Mouse (Mus musculus): ENCODE measurements at regions not wholly inside any gene's neighbourhood (a gene's known extent, or its start where the extent isn't known, plus 50 kb on each side); places are given as distances from the start of the nearest gene placed in this dataset.

GRCm38 (mm10) chr5:64738096-64738780 lies 65.0 kb upstream of the Klf3 start:
- 90% methylated on average over 11 of the region's 11 CpGs for WGBS
- H3K27ac ChIP-seq (ENCODE audit: control insufficient read depth, insufficient read depth, low read length): no peak overlapping the region
- no peak for TF ChIP-seq POLR2A (IDR thresholded peaks at IDR 0.05; ENCODE audit: control insufficient read depth, extremely low read depth, insufficient read depth, low read length, poor library complexity)
- TF ChIP-seq CTCF (IDR thresholded peaks at IDR 0.05; ENCODE audit: borderline replicate concordance, control insufficient read depth, extremely low read depth, insufficient read depth, low read length, poor library complexity): no peak

GRCm38 (mm10) chr5:64738781-64739310 lies 64.3 kb upstream of the Klf3 start:
- H3K4me1 ChIP-seq (replicated peaks; ENCODE audit: control insufficient read depth, insufficient read depth, low read length): peaks cover 8% of the 10 kb centered on the region
- no peak for TF ChIP-seq POLR2A (IDR thresholded peaks at IDR 0.05; ENCODE audit: control insufficient read depth, extremely low read depth, insufficient read depth, low read length, poor library complexity)
- TF ChIP-seq CTCF (IDR thresholded peaks at IDR 0.05; ENCODE audit: borderline replicate concordance, control insufficient read depth, extremely low read depth, insufficient read depth, low read length, poor library complexity): no peak
- H3K27me3 ChIP-seq (ENCODE audit: control insufficient read depth, insufficient read depth, low read length): no peaks in the 10 kb centered on the region
- DNase-seq: no peak
- 91% methylated on average over 10 of the region's 10 CpGs for WGBS
- H3K36me3 ChIP-seq (ENCODE audit: control insufficient read depth, insufficient read depth, low read length): no peaks in the 10 kb centered on the region
- H3K4me3 ChIP-seq (ENCODE audit: control insufficient read depth, insufficient read depth, low read length): no peak overlapping the region
- no peak overlapping the region for H3K27ac ChIP-seq (ENCODE audit: control insufficient read depth, insufficient read depth, low read length)

More at GRCm38 (mm10) chr5:64738096-64738780, 65.0 kb upstream of the Klf3 start:
- no peaks in the 10 kb centered on the region for H3K36me3 ChIP-seq (ENCODE audit: control insufficient read depth, insufficient read depth, low read length)
- peaks cover 8% of the 10 kb centered on the region for H3K4me1 ChIP-seq (replicated peaks; ENCODE audit: control insufficient read depth, insufficient read depth, low read length)
- H3K4me3 ChIP-seq (ENCODE audit: control insufficient read depth, insufficient read depth, low read length): no peak overlapping the region
- no peaks in the 10 kb centered on the region for H3K27me3 ChIP-seq (ENCODE audit: control insufficient read depth, insufficient read depth, low read length)
- no peak for DNase-seq

GRCm38 (mm10) chr5:64739311-64740261 lies 63.6 kb upstream of the Klf3 start:
- Histone ChIP-seq H3K36me3 (ENCODE audit: control insufficient read depth, insufficient read depth, low read length) (no peaks in the 10 kb centered on the region), H3K4me1 (replicated peaks; ENCODE audit: control insufficient read depth, insufficient read depth, low read length) (peaks cover 8% of the 10 kb centered on the region), H3K27ac (ENCODE audit: control insufficient read depth, insufficient read depth, low read length) (no peak overlapping the region), H3K4me3 (ENCODE audit: control insufficient read depth, insufficient read depth, low read length) (no peak overlapping the region), H3K27me3 (ENCODE audit: control insufficient read depth, insufficient read depth, low read length) (no peaks in the 10 kb centered on the region)
- TF ChIP-seq CTCF (IDR thresholded peaks at IDR 0.05; ENCODE audit: borderline replicate concordance, control insufficient read depth, extremely low read depth, insufficient read depth, low read length, poor library complexity) (no peak), POLR2A (IDR thresholded peaks at IDR 0.05; ENCODE audit: control insufficient read depth, extremely low read depth, insufficient read depth, low read length, poor library complexity) (no peak)
- no peak for DNase-seq
- WGBS: 87% methylated on average over 15 of the region's 15 CpGs

- H3K36me3 ChIP-seq (ENCODE audit: control insufficient read depth, insufficient read depth, low read length): no peaks in the 10 kb centered on the region
- TF ChIP-seq CTCF (IDR thresholded peaks at IDR 0.05; ENCODE audit: borderline replicate concordance, control insufficient read depth, extremely low read depth, insufficient read depth, low read length, poor library complexity) (no peak), POLR2A (IDR thresholded peaks at IDR 0.05; ENCODE audit: control insufficient read depth, extremely low read depth, insufficient read depth, low read length, poor library complexity) (no peak)
- H3K27ac ChIP-seq (ENCODE audit: control insufficient read depth, insufficient read depth, low read length): no peak overlapping the region
- DNase-seq: no peak
- 96% methylated on average over 4 of the region's 4 CpGs for WGBS
- H3K27me3 ChIP-seq (ENCODE audit: control insufficient read depth, insufficient read depth, low read length): no peaks in the 10 kb centered on the region
- H3K4me3 ChIP-seq (ENCODE audit: control insufficient read depth, insufficient read depth, low read length): no peak overlapping the region
- peaks cover 13% of the 10 kb centered on the region for H3K4me1 ChIP-seq (replicated peaks; ENCODE audit: control insufficient read depth, insufficient read depth, low read length)
Observed at GRCm38 (mm10) chr5:64744041-64744440, 59.1 kb upstream of the Klf3 start.

GRCm38 (mm10) chr5:64744455-64744854 lies 58.7 kb upstream of the Klf3 start:
- 94% methylated on average over 5 of the region's 5 CpGs for WGBS
- H3K4me1 ChIP-seq (replicated peaks; ENCODE audit: control insufficient read depth, insufficient read depth, low read length): peaks cover 10% of the 10 kb centered on the region
- H3K27ac ChIP-seq (ENCODE audit: control insufficient read depth, insufficient read depth, low read length): no peak overlapping the region

GRCm38 (mm10) chr5:64747461-64747860 lies 55.7 kb upstream of the Klf3 start:
- Histone ChIP-seq H3K4me1 (replicated peaks; ENCODE audit: control insufficient read depth, insufficient read depth, low read length) (peaks cover 7% of the 10 kb centered on the region), H3K36me3 (ENCODE audit: control insufficient read depth, insufficient read depth, low read length) (no peaks in the 10 kb centered on the region), H3K4me3 (ENCODE audit: control insufficient read depth, insufficient read depth, low read length) (no peak overlapping the region), H3K27me3 (ENCODE audit: control insufficient read depth, insufficient read depth, low read length) (no peaks in the 10 kb centered on the region), H3K27ac (ENCODE audit: control insufficient read depth, insufficient read depth, low read length) (no peak overlapping the region)
- 90% methylated on average over 1 of the region's 1 CpGs for WGBS
- TF ChIP-seq CTCF (IDR thresholded peaks at IDR 0.05; ENCODE audit: borderline replicate concordance, control insufficient read depth, extremely low read depth, insufficient read depth, low read length, poor library complexity) (no peak), POLR2A (IDR thresholded peaks at IDR 0.05; ENCODE audit: control insufficient read depth, extremely low read depth, insufficient read depth, low read length, poor library complexity) (no peak)
- no peak for DNase-seq

More at GRCm38 (mm10) chr5:64744455-64744854, 58.7 kb upstream of the Klf3 start:
- H3K4me3 ChIP-seq (ENCODE audit: control insufficient read depth, insufficient read depth, low read length): no peak overlapping the region
- H3K27me3 ChIP-seq (ENCODE audit: control insufficient read depth, insufficient read depth, low read length): no peaks in the 10 kb centered on the region
- TF ChIP-seq CTCF (IDR thresholded peaks at IDR 0.05; ENCODE audit: borderline replicate concordance, control insufficient read depth, extremely low read depth, insufficient read depth, low read length, poor library complexity) (no peak), POLR2A (IDR thresholded peaks at IDR 0.05; ENCODE audit: control insufficient read depth, extremely low read depth, insufficient read depth, low read length, poor library complexity) (no peak)
- DNase-seq: no peak
- no peaks in the 10 kb centered on the region for H3K36me3 ChIP-seq (ENCODE audit: control insufficient read depth, insufficient read depth, low read length)

Measured in thymus, adult 2 months (tissue).